Mouse (Mus musculus): ENCODE data around the gene Plxnc1.
A peak's percentile ranks its signal among the peaks of the same experiment; 100 is the strongest.

Plxnc1 gene

DNA sequence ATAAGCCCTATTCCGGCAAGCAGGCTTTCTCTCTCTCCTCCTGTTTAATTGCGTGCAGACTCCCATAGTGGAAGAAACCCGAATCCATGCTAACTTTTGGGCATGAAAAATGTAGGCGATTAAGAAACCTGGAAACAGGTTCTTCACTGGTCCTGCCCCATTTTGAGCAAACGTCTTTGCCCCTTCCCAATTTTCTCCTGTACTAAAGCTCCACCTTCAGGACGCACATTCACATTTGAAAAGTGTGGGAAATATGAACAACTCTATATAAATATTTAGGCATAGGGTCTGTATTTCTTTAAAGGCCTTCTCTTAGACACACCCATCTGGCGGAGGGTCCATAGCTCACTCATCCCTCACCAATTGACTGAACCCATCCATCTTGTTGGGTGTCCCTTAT is 2.8 kb upstream of the Plxnc1 start:
- no peak for DNase-seq

DNA sequence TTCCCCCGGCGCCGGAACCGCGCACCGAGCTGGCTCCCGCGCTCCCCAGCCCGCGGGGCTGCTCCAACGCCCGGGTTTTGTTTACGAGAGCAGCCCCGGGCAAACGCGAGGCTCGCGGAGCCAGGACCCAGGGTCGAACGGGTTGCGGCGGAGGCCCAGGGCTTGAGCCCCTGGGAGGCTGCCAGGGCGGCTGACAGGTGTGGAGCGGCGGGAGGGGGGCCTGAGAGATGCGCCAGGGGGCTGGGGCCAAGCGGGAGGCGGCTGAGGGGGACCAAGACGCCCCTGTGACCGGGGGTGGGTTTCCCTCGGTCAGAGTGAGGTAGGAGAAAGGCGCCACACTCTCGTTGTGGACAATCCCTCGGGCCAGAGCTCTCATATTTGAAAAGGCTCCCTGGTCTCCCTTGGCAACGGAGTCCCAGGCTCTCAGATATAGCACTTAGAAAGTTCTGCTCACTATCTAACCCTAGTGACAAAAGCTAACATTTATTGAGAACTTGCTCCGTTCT is 624 bp upstream of the Plxnc1 start:
- DNase-seq: no peak

DNA sequence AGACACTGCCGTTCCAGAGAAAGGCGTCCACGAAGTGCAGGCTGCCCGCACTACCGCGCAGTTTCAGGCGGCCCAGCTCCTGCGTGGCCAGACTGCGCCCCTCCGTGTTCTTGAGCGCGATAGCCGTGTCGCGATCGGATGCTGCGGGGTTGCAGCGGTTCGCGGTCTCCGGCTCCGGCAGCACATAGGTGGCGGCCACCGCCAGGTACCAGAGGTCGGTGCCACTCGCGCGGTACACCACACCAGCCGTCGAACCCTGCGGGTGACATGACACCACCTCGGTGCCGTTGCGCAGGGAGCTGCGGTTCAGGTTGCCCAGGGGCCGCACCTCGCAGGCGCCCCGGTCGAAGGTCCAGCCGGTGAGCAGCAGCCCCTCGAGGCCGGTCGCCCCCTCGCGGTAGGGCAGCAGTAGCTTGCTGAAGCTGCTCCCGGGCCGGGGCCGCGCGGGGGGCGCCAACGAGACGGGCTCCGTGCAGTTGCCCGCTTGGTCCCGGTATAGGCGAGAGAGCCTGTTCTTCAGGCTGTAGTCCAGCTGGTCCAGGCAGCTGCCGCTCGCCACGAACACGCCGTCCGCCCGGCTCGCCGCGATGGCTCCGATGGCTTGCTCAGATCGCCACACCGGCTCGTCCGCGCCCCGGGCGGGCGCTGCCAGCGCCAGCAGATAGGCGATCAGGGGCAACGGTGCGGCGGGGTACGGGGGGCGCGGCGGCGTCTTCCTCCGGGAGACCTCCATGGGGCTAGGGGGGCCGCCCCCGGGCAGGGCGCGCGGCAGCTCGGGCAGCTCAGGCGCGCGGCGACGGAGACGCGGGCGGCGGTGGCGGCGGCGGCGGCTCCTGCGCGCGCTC is 567 bp downstream of the Plxnc1 start:
- peak; percentile 80 for DNase-seq

DNA sequence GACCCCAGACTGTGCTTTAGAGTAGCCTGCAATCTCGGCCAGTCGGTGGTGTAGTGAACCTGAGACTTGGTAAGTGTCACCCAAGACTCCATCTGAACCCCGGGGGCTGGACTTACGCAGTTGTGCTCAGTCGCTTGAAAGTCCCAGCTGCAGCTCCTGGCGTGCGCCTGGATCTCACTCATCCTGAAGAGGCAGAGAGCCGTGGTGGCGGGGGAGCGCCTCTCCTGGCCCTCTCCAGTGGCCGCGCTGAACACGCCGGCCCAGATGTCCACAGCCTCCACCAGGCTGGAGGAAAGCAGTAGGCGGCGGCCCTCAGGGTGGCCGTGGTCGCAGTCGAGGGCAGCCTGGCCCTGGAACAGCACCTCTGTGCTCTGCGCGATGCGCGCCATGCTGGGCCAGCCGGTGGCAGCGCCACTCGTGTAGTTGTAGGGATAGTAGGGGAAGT is 1.2 kb downstream of the Plxnc1 start:
- peak; percentile 76 for DNase-seq

DNA sequence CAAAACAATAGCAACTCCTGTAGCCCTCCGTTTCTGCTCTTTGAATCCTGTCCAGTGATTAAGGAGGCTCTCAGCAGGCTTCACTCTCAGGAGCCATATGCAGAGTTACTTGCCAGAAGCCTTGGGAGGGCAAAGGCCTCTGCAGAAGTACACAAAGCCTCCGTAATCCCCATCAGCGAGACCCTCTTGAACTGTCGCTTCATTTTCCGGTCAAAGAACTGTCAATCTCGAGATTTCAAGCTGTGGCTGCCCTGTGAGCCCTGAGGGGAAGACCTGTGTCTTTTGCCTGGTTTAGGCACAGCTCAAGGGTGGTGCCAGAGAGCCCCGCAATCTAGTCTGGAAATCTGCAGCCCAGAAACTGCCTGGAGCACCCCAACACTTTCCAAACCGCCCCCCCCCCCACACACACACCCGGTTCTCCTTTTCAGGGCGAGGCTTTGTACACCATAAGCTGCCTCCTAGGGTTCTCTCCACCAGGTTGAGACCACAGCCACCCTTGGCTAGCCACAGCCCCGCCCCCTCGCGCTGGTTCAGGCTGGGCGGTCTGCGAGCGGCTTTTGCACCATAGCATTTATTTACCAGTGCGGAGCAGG is 2.1 kb downstream of the Plxnc1 start:
- peak; percentile 71 for DNase-seq

DNA sequence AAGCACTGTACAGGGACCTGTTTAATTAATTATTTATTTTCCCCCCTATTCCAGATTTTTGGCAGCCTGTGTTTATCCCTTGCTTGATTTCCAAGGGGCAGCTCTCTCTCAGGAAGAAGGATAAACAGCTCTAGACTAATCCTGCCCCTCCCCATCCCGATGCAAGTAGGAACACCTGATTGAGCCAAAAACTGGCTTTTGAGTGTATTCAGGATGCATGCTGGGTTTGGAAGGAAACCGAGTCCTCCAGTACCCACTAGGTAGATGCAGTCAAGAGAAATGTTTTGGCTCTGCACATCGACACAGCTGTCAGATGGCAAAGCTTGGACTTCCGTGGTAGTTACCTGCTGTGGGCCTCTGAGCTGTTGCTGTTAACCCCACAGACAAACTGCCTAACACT is 3.1 kb downstream of the Plxnc1 start:
- DNase-seq: no peak

DNA sequence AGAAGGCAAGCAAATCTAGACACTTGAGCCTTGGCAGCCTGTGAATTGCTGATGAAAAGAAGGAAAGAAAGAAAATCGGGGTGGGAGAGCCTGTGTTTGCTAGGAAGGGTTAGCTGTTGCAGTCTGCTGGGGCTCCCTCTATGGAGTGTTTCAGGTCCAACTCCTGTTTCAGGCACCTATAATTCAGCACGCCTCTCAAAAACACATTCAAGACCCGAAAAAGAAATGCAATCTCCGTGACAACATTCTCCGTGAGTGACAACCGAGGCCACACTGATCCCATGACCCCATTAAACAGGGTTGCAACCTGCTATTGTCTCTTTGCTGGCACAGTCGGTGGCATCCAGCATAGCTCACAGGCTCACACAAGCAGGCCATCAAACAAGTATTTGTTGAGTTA is 3.8 kb downstream of the Plxnc1 start:
- peak; percentile 71 for DNase-seq

DNA sequence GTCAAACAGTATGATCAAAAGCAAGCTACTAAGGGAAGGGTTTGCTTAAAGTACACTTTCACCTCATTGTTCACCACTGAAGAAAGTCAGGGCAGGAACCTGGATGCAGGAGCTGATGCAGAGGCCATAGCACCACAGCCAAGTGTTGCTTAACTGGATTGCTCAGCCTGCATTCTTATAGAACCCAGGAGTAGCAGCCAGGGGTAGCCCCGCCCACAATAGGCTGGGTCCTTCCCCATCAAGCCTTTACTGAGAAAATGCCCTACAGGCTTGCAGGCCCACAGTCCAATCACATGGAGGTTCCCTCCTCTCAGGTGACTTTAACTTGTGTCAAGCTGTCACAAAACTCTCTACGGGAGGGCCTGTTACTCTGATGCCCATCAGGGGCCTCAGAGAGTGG is 4.6 kb downstream of the Plxnc1 start:
- DNase-seq: no peak

DNA sequence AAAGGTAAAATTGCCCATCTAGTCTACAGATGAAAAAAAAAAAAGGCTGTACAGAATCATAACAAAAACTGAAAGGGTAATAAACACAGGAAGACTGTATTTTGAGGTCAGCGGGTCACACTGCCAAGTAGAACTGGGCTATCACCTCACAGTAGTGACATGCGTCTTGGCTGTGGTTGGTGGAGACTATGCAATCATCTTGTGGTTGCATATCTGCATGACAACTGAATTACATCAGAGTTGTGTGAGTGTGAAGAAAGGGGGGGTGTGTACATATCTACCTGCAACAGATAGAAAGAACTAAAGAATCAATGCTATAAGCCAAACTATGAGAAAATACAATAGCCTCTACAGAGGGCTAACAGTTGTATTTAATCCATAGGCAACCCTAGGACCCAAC is 5.7 kb downstream of the Plxnc1 start:
- no peak for DNase-seq

DNA sequence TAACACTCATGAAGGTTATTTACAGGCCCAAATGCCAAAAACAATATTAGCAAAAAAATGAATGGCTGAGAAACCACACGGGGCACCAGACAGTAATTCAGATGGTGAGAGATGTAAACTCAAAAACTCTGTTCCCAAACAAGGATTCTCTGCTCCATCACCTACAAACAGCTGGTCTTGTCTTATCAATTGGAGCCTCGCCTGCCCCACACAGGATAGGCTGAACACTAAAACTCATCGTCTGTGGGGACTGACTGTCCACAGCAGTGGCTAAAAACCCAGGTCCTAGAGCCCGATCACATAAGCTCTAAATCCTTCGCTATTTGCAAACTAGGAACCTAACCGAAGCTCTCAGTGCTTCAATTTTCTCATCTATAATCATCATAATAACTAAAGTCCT is 6.3 kb downstream of the Plxnc1 start:
- no peak for DNase-seq

DNA sequence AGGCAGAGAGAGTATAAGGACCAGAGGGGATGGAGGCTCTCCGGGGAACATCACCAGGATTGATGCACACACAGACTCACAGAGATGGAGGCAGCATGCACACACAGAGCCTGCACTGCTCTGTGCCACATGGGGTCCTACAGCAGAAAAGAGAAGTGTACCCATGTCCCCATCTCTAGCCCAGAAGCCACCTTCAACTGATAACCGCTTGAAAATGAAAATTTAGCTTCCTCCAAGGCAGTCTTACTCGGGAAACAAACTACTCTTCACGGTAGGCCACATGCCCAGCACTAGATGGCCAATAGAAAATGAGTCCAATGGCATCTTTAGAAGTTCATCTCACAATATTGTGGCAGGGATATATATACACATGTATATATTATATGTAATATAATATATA is 9.4 kb downstream of the Plxnc1 start:
- no peak for DNase-seq

DNA sequence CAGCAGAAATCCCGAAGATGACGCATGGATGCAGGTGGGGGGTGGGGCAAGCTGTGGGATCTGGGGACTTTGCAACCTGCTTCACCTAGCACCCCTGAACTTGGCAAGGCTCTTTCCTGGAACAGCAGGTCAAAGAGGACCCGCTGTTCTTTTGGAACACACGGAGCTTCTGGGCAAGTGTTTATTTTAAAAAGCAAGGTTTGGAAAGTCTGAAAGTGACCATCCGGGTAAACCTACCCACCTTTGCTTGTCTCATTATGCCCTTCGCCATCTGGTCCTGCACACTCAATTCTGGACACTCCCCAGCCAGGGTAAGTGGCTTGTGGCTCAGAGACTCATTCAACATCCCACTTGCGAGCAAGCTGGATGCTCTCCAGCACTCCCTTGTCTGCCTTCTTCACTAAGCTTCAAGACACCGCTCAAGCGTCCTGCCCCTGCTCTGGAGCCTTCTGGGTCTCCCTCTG is 10.5 kb downstream of the Plxnc1 start:
- DNase-seq: peak; percentile 44

DNA sequence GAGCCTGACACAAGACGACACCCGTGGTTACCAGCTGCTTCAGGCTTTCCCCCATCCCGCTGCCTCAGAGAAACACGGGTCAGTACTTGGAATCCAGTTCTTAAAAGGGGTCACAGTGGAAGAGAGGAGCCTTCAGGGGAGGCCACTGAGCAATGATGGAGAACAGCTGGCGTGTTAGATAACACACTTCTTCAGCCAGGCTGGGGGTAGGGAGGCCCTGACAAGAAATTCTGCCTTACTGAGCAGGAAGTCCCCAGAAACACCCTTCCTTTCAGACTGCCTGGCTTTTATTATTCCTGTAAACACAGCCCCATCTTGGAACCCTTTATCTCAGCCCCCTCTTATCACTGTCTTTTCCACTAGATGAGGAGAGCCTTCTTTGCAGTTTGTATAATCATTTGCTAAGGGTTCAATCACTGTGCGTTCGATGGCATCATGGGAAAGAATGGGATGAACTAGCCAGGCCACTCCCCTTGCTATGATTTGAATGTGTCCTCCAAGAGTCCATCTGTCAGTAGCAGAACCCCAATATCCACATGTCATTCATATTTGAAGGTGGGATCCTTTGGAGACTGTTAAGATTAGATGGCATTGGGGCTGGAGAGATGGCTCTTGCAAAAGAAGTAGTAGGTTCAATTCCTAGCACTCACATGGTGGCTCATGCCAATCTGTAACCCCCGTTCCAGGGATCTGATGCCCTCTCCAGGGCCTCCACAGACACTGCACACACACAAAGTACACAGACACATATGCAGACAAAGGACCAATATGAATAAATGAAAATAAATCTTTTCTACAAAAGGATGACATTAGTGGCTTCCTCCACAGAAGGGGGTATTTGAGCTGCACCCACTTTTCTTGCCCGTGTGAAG is 12.4 kb downstream of the Plxnc1 start:
- peak; percentile 41 for DNase-seq

DNA sequence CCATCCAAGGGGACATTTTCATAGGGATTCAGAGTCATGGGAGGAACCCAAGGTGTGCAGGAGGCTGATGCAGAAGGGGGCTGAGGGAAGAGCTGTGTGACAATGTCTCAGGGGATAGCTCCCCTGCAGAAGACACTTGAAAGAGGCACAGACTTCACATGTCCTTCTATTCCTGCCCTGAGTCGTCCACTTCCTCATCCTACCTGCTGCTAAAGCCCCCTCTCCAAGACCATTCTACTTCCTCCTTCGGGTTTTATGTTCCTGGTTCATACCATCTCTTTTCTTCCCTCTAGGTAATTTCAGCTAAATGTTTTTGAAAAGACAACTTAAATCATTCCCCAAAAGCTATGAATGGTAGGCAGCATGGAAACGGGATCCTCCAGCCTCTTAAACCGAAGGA is 16.5 kb downstream of the Plxnc1 start:
- DNase-seq: no peak

DNA sequence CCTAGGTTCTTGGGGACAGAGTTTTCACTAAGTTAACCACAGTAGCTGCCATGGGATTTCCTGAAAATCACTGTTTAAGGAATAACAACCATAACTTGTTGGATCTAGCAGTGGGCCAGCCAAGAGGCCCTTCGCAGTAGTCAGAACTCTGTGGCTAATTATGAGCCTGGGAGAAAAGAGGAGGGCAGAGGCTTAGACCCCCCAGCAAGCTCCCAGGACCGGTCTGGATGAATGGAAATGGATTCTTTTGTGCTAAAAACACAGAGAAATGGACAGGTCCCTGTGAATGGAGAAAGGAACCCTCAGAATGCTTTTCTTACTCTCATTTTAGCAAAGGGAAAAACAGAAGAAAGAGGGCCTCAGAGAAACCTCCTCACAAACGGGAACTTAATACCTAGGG is 18.3 kb downstream of the Plxnc1 start:
- no peak for DNase-seq

DNA sequence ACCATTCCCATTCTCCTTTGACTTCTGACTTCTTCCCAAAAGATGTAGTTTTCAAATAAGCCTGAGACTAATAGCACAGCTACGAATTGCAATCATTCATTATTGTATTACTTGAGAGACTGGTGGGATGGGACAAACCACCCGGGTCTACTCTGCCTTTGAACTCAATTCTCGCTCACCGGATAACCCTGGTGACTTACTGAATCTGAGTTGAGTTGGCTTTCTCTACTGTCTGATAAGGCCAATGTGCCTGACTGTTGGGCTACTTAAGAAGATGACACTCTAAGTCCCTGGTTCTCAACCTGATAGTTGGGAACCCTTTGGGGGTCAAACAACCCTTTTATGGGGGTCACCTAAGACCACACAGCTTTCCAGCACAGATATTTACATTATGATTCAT is 19.8 kb downstream of the Plxnc1 start:
- DNase-seq: no peak

DNA sequence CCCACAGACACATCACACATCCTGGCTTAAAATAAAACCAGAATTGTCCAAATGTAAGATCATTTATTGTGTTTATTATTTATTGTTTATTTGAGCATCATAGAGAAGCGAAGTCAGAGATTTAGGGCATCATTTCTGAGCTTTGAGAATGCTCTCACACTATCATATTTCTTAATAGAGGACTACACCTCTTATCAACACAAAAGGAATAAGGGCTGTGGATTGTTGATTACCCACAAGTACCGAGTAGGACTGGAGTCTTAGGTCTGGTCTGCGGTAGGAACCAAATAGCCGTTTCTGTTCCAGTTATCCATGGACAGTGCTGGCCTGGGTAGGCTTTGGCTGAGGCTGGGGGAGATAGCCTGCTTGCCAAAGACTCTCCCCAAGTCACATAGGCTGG is 20.2 kb downstream of the Plxnc1 start:
- DNase-seq: no peak

DNA sequence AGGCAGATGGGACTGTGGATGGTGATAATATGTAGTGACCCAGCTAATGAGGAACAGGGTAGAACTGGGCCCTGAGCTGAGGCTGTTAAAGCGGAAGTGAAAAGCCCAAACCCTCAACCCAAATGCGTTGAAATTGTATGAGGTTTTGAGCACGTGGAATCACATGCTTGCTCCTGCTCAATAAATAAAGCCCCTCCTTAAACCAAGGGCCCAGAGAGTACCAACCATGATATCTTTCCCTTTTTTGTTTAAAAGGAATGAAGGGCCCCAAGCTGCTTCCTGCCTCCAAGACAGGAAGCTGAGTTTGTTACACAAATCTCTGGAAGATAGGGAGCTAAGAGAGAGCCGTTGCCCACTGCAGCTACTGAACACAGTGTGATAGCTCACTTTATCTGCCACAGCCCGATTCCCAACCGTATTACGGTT is 21.3 kb downstream of the Plxnc1 start:
- no peak for DNase-seq

DNA sequence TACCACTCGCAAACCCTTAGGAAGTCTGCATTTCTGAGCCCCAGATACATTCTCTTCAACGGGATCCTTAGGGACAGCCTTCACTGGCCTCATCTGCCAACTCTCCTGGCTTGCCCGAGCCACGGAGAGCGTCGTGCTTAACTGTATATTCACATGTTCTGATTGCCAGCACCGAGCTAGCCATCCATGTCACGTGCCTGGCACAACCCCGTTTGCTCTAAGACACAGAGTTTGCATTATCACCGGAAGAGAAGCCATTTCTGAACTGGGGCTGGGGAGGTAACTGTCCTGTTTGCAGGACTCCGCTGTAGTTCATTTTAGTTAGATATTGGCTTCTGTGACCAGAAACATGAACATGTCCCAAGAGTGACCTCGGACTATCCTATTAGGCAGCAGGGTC is 21.8 kb downstream of the Plxnc1 start:
- no peak for DNase-seq

DNA sequence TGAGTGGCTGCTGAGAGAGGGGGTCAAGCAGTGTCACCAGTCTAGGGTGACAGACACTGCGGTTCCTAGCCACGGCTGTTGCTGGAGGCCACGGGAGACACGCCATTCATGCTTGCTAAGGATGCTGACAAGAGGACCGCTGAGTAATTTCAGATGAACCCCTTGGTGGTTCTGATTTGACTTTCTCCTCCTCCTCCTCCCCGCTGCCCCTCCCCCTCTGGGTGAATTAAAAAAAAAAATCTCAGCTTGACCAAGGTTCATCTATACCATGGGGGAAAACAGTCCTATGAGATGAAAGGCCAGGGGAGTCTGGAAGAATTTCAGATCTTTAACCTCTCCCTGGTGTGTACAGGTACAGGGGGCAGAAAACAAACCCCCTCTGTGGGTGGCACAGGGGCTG is 22.9 kb downstream of the Plxnc1 start:
- DNase-seq: no peak

DNA sequence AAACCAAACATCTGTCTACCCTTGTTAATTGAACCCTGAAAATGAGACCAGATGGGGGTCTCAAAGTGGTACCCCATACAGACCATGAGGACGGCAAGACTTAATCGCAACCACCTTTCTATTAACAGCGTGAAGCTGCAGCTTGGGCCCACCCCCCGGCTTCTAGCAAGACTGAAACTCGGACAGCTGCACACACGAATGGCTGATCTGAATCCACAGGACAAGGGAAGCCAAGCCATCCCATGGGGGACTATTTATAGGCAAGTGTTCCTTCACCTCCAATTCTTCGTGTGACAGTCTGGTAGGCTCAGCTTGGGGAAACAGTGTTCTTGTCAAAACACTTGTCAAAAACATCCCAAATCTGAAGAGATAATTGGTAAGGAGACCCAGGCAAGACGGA is 24.1 kb downstream of the Plxnc1 start:
- DNase-seq: no peak

DNA sequence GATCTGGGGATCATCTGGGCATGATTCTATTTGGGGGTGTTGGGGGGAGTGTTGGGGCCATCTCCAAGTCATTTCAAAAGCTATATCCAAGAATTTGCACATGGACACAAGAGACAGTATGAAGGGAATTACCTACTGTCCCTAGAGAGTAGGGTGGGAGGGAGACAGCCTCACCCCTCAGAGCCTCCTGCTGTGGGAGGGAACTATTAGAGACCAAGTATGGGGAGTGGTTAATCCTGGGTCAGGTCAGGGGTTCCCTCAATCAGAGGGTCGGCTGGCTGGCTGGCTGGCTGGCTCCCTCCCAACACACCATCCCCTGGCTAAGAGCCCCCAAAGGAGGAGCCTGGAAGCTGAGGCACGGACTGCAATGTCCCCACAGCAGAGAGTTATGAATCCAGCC is 24.7 kb downstream of the Plxnc1 start:
- DNase-seq: no peak

DNA sequence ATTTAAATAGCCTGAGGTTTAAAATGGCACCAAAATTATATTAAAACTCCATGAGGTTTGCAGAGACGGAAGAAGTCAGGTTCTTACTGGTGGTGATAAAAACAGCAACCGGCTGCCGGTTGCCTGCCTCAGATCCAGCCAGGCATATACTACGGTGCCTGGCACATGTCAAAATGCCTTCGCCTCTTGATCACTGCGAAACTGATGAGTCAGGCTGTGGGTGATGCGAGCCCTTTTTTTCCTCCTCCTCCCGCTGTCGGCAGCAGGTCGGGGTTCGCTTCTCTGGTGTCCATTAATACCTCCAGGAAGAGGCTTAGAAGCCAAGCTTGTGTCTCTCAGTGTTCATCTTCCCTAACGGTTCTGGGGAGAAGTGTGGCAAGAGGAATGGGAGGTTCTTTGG is 25.1 kb downstream of the Plxnc1 start:
- peak; percentile 51 for DNase-seq
